Mouse (Mus musculus): ENCODE measurements around the gene Wwox.

- TF ChIP-seq CTCF (IDR thresholded peaks at IDR 0.05; ENCODE audit: extremely low read depth, insufficient read depth, low read length) (no peak), POLR2A (IDR thresholded peaks at IDR 0.05; ENCODE audit: extremely low read depth, insufficient read depth, low read length) (no peak)
Observed at GRCm38 (mm10) chr8:114986971-114987370, 547.5 kb downstream of the Wwox start.
